In the genomic region with DNA sequence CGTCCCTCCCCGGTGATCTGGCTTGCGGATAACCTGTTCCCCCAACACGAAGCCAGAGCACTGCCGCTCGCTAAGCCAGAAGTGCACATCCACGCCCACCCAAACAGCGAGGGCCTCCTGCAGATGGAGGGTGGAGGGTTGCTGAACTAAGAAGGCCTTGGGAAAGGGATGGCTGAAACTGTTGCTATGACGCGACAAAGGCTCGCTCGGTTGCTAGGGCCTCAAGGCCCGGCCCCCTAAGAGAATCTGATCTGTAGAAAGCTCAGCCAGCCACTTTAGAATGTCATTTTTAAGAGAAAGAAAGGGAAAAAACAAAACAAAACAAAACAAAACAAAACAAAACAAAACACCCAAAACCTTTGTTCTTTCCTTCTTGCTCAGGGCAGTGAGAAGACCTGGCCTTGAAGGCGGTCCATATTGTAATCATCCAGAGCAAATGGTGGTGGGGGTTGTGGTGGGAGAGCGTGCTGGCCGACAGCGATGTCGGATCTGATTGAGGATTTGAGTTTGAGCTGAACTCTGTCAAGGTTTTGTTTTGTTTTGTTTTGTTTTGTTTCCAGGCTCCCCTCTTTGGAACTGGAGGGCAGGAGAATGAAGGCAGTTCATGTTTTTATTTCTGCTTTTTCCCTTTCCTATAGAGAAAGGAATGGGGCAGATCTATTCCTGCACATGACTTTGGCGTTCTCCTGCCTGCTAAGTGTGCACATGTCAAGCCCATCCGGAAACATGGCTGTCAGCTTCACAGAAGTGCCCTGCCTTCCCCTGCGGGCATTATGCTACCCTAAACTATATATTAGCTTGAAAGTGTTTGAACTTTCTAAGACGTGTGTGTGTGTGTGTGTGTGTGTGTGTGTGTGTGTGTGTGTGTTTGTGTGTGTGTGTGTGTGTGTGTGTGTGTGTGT, we compare ENCODE assay signal across 7 mouse cellular contexts. TPM values are rescaled to one million over a fixed set of nuclear protein-coding genes. Genes with fewer than 3 reads are reported as not detected.
DNase-seq lines count a peak whose midpoint lies in the region; ATAC-seq and TF ChIP-seq lines count a peak whose summit lies in the region.

TSS of gene Ccdc81 (minus strand) at position 188 of the 902 bp plus-strand sequence.

- H3K9ac ChIP-seq in forebrain, embryonic 11.5 days (ENCODE audit: low read length), result no peak within 1 kb of the TSS
- H3K9ac ChIP-seq in limb, embryonic 11.5 days (ENCODE audit: low read length), result no peak within 1 kb of the TSS
- H3K9ac ChIP-seq in stomach, postnatal 0 days (ENCODE audit: low read length), result no peak within 1 kb of the TSS

- DNase-seq in forebrain, embryonic 11.5 days (ENCODE audit: low spot score), result peak; percentile 56
- DNase-seq in limb, embryonic 11.5 days (ENCODE audit: low spot score), result peak; percentile 34
- no peak for DNase-seq in stomach, postnatal 0 days (ENCODE audit: low spot score)
- no peak for DNase-seq in layer of hippocampus, postnatal 36 days

- TF ChIP-seq EP300 in stomach, postnatal 0 days (optimal IDR thresholded peaks at IDR 0.05), result no peak

- H3K4me3 ChIP-seq in megakaryocyte, embryonic 14.5 days (replicated peaks), result peak within 1 kb of the TSS; percentile 48
- no peak within 1 kb of the TSS for H3K4me3 ChIP-seq in forebrain, embryonic 11.5 days (ENCODE audit: low read depth, low read length)
- no peak within 1 kb of the TSS for H3K4me3 ChIP-seq in limb, embryonic 11.5 days (ENCODE audit: low read depth, low read length)
- H3K4me3 ChIP-seq in stomach, postnatal 0 days (ENCODE audit: low read depth, low read length), result no peak within 1 kb of the TSS

- H3K4me2 ChIP-seq in forebrain, embryonic 11.5 days (ENCODE audit: low read depth, low read length, severe bottlenecking), result peak within 1 kb of the TSS; percentile 26; the same call in 1 of the 2 replicates
- H3K4me2 ChIP-seq in limb, embryonic 11.5 days (ENCODE audit: low read depth, severe bottlenecking), result no peak within 1 kb of the TSS
- 0 out of 2 replicates have a peak within 1 kb of the TSS, but pooled peaks have one; percentile 25 for H3K4me2 ChIP-seq in stomach, postnatal 0 days (replicated peaks; ENCODE audit: low read depth)

- peaks cover 15% of the 10 kb centered on the region for H3K4me1 ChIP-seq in megakaryocyte, embryonic 14.5 days
- H3K4me1 ChIP-seq in forebrain, embryonic 11.5 days (replicated peaks; ENCODE audit: control insufficient read depth, insufficient read depth, low read length), result 0 out of 2 replicates have a peak, but pooled peaks cover 5% of the 10 kb centered on the region
- H3K4me1 ChIP-seq in limb, embryonic 11.5 days (ENCODE audit: control insufficient read depth, insufficient read depth, low read length), result no peaks in the 10 kb centered on the region
- H3K4me1 ChIP-seq in stomach, postnatal 0 days (replicated peaks; ENCODE audit: control insufficient read depth, insufficient read depth), result no peaks in the 10 kb centered on the region

- TF ChIP-seq CTCF in stomach, postnatal 0 days (IDR thresholded peaks at IDR 0.05; ENCODE audit: low read depth), result no peak

- H3K27ac ChIP-seq in forebrain, embryonic 11.5 days (ENCODE audit: low read depth, low read length), result no peak within 1 kb of the TSS
- no peak within 1 kb of the TSS for H3K27ac ChIP-seq in limb, embryonic 11.5 days (replicated peaks; ENCODE audit: low read depth, low read length)
- H3K27ac ChIP-seq in stomach, postnatal 0 days (replicated peaks), result no peak within 1 kb of the TSS

- no peak for ATAC-seq in megakaryocyte, adult 5-6 weeks (ENCODE audit: poor library complexity, severe bottlenecking)
- peak; percentile 76 for ATAC-seq in forebrain, embryonic 11.5 days (replicated peaks; ENCODE audit: low FRiP score)
- peak; percentile 58; the same call in 1 of the 2 replicates for ATAC-seq in limb, embryonic 11.5 days (ENCODE audit: insufficient number of reproducible peaks, low FRiP score, low TSS enrichment, low read depth)
- no peak for ATAC-seq in stomach, postnatal 0 days (ENCODE audit: low FRiP score, low TSS enrichment)
- no peak for ATAC-seq in granulocyte monocyte progenitor cell, adult 5-6 weeks (replicated peaks; ENCODE audit: poor library complexity, severe bottlenecking)

- H3K36me3 ChIP-seq in megakaryocyte, embryonic 14.5 days (replicated peaks; ENCODE audit: low read length), result no peaks in the 10 kb centered on the region
- H3K36me3 ChIP-seq in forebrain, embryonic 11.5 days (ENCODE audit: control insufficient read depth, insufficient read depth, low read length), result no peaks in the 10 kb centered on the region
- no peaks in the 10 kb centered on the region for H3K36me3 ChIP-seq in limb, embryonic 11.5 days (ENCODE audit: control insufficient read depth, insufficient read depth, low read length)
- no peaks in the 10 kb centered on the region for H3K36me3 ChIP-seq in stomach, postnatal 0 days (ENCODE audit: control insufficient read depth, insufficient read depth, low read length)

- peaks cover 2% of the 10 kb centered on the region for H3K27me3 ChIP-seq in megakaryocyte, embryonic 14.5 days (replicated peaks)
- no peaks in the 10 kb centered on the region for H3K27me3 ChIP-seq in forebrain, embryonic 11.5 days (ENCODE audit: control insufficient read depth, insufficient read depth, low read length)
- no peaks in the 10 kb centered on the region for H3K27me3 ChIP-seq in limb, embryonic 11.5 days (ENCODE audit: control insufficient read depth, insufficient read depth, low read length)
- H3K27me3 ChIP-seq in stomach, postnatal 0 days (ENCODE audit: control insufficient read depth, insufficient read depth, low read length), result no peaks in the 10 kb centered on the region

- 30% methylated on average over 22 of the region's 22 CpGs for WGBS in forebrain, embryonic 11.5 days
- 42% methylated on average over 22 of the region's 22 CpGs for WGBS in limb, embryonic 11.5 days
- WGBS in stomach, postnatal 0 days, result 28% methylated on average over 22 of the region's 22 CpGs

- no peaks in the 10 kb centered on the region for H3K9me3 ChIP-seq in megakaryocyte, embryonic 14.5 days
- no peaks in the 10 kb centered on the region for H3K9me3 ChIP-seq in forebrain, embryonic 11.5 days (ENCODE audit: control insufficient read depth, low read length)
- no peaks in the 10 kb centered on the region for H3K9me3 ChIP-seq in limb, embryonic 11.5 days (ENCODE audit: control insufficient read depth, low read length)
- no peaks in the 10 kb centered on the region for H3K9me3 ChIP-seq in stomach, postnatal 0 days (ENCODE audit: control insufficient read depth, low read length)

RNA-seq across cellular contexts. Expression of gene Ccdc81, which starts in this region (rescaled TPM):
- not detected in 2 replicates for polyA plus RNA-seq in megakaryocyte, embryonic 14.5 days (2012; ENCODE audit: insufficient read depth, low replicate concordance)
- total RNA-seq in megakaryocyte, adult 5-6 weeks (2015), result not detected in 2 replicates
- total RNA-seq in megakaryocyte, adult 5-6 weeks (2017), result 0.04 TPM in 1 of 2 replicates, not detected in the other
- polyA plus RNA-seq in forebrain, embryonic 11.5 days (2014; fragmentation: Nextera tagmentation; extraction: Ambion mirVana), result 0.11 and 0.16 TPM in 2 replicates
- polyA plus RNA-seq in limb, embryonic 11.5 days (2014; fragmentation: Nextera tagmentation; extraction: Ambion mirVana), result not detected in 2 replicates
- polyA plus RNA-seq in stomach, postnatal 0 days (2015; fragmentation: Nextera tagmentation; extraction: Ambion mirVana), result 0.04 and 0.05 TPM in 2 replicates
- total RNA-seq in granulocyte monocyte progenitor cell, adult 5-6 weeks (2014; fragmentation: Nextera tagmentation), result not detected in 2 replicates
- not detected in 2 replicates for total RNA-seq in granulocyte monocyte progenitor cell, adult 5-6 weeks (2017)
- total RNA-seq in layer of hippocampus, postnatal 36 days (2021), result 1 to 10 TPM in 1 of 2 experiments, under 1 TPM in 1; 0.45 to 1.1 TPM

Comparison
In these comparisons a context has a peak if more than half of its experiments do, and no peak if none do; other contexts are left out.
1. Peak in DNase-seq, ATAC-seq and H3K4me2 ChIP-seq in forebrain, embryonic 11.5 days; RNA of the gene not detected or under 1 TPM.
2. Peak in DNase-seq and ATAC-seq in limb, embryonic 11.5 days; RNA of the gene not detected or under 1 TPM.